Mouse (Mus musculus): ENCODE measurements around the gene Syvn1. TPM values are rescaled to one million over a fixed set of nuclear protein-coding genes. Genes with fewer than 3 reads are reported as not detected.
A peak's percentile ranks its signal among the peaks of the same experiment; 100 is the strongest.

The Syvn1 gene
- 23.8 and 26.0 TPM in 2 replicates for polyA plus RNA-seq (2015; fragmentation: Nextera tagmentation; extraction: Ambion mirVana)

DNA sequence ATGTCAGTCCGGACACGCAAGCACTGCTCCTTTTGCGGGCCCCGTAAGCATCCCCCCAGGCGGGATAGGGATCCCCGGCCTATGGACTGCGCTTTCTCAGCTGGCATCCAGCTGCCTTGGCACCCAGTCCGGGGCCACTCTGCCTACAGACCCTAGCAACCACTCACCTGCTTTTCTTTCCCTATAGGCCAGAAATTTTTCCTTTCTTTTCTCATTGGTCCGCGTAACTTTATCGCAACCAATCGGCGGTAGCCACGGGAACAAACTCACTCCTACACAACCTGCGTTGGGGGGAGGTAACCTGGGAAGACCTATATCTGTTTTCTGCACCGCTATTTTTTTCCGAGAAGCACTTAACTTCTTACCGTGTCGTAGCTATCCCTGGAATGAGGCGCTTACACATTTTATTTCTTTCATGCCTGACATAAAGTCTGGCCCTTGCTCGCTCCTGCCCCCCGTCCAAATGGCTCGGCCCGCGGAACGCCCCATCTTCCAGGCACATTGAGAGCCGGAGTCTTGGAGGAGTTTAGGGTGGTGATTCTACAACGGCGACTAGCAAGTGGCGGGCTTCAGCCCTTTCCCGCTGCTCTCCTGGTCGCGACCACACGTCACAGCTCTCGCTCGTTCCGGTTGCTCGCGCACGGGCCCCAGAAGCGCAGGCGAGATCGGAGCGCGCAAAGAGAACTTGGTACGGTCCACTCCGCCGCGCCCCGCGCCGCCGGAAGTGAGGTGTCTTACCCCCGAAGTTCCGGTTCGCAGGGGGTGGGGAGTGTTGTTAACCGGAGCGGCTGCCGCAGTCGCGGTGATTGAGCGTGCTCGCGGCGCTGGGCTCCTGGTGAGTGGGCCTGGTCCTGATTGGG is at the start of gene Syvn1:
Gene Syvn1 (plus strand): TSS at position 283 of the 860 bp plus-strand sequence.
- H3K4me3 ChIP-seq: peak within 1 kb of the TSS; percentile 95
- peak within 1 kb of the TSS; percentile 98 for H3K27ac ChIP-seq
- no peaks in the 10 kb centered on the region for H3K27me3 ChIP-seq
- peaks cover 35% of the 10 kb centered on the region for H3K36me3 ChIP-seq (ENCODE audit: poor library complexity, severe bottlenecking)
- H3K4me1 ChIP-seq: peaks cover 27% of the 10 kb centered on the region
- H3K4me2 ChIP-seq: peak within 1 kb of the TSS; percentile 99
- H3K9me3 ChIP-seq (replicated peaks): no peaks in the 10 kb centered on the region
- under 1% methylated on average over 65 of the region's 65 CpGs for WGBS
- peak within 1 kb of the TSS; percentile 95 for H3K9ac ChIP-seq
- peak; percentile 93 for ATAC-seq

GRCm38 (mm10) chr19:5998180-5998579 is 48.2 kb upstream of the Syvn1 start:
- Histone ChIP-seq H3K36me3 (ENCODE audit: poor library complexity, severe bottlenecking) (no peaks in the 10 kb centered on the region), H3K9me3 (replicated peaks) (no peaks in the 10 kb centered on the region), H3K4me3 (no peak overlapping the region), H3K9ac (no peak overlapping the region), H3K4me2 (no peak overlapping the region), H3K27me3 (no peaks in the 10 kb centered on the region), H3K27ac (no peak overlapping the region), H3K4me1 (no peaks in the 10 kb centered on the region)
- no peak for ATAC-seq
- WGBS: 85% methylated on average over 3 of the region's 3 CpGs

- H3K4me2 ChIP-seq: no peak overlapping the region
- ATAC-seq: no peak
- H3K27ac ChIP-seq: no peak overlapping the region
- no peaks in the 10 kb centered on the region for H3K9me3 ChIP-seq (replicated peaks)
- no peaks in the 10 kb centered on the region for H3K4me1 ChIP-seq
- no peak overlapping the region for H3K9ac ChIP-seq
- 73% methylated on average over 5 of the region's 5 CpGs for WGBS
- H3K36me3 ChIP-seq (ENCODE audit: poor library complexity, severe bottlenecking): no peaks in the 10 kb centered on the region
- no peak overlapping the region for H3K4me3 ChIP-seq
- no peaks in the 10 kb centered on the region for H3K27me3 ChIP-seq
Observed at GRCm38 (mm10) chr19:5999969-6000368, 46.4 kb upstream of the Syvn1 start.

DNA sequence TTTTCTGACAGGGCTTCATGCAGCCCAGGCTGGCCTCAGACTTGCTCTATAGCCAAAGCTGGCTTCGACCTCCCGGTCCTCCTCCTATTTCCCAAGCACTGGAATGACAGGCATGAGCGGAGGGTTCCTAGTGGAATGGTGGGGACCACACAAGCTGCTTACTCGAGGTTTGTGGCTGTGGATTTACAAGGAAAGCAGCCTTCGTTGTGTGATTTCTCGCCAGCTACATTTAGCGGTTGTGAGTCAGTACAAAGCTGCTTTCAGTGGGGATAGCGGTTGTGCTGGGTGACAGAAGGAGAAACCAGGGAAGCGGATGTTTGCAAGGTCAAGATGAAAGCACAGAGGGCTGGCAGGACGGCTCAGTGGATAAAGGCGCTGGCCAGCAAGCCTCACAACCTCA is 40.8 kb upstream of the Syvn1 start:
- no peak for ATAC-seq

GRCm38 (mm10) chr19:6007013-6007412 is 39.4 kb upstream of the Syvn1 start:
- no peak overlapping the region for H3K4me3 ChIP-seq
- H3K9me3 ChIP-seq (replicated peaks): no peaks in the 10 kb centered on the region
- no peak for ATAC-seq
- no peaks in the 10 kb centered on the region for H3K27me3 ChIP-seq
- no peaks in the 10 kb centered on the region for H3K36me3 ChIP-seq (ENCODE audit: poor library complexity, severe bottlenecking)
- no peak overlapping the region for H3K27ac ChIP-seq
- no peak overlapping the region for H3K9ac ChIP-seq
- no peak overlapping the region for H3K4me2 ChIP-seq
- no peaks in the 10 kb centered on the region for H3K4me1 ChIP-seq
- 93% methylated on average over 13 of the region's 13 CpGs for WGBS

More for the DNA sequence above, 40.8 kb upstream of the Syvn1 start:
- Histone ChIP-seq H3K4me3 (no peak overlapping the region), H3K36me3 (ENCODE audit: poor library complexity, severe bottlenecking) (no peaks in the 10 kb centered on the region), H3K27ac (no peak overlapping the region), H3K9me3 (replicated peaks) (no peaks in the 10 kb centered on the region), H3K4me1 (no peaks in the 10 kb centered on the region), H3K9ac (no peak overlapping the region), H3K27me3 (no peaks in the 10 kb centered on the region), H3K4me2 (no peak overlapping the region)
- WGBS: 64% methylated on average over 11 of the region's 11 CpGs

GRCm38 (mm10) chr19:6009137-6009536 is 37.2 kb upstream of the Syvn1 start:
- H3K36me3 ChIP-seq (ENCODE audit: poor library complexity, severe bottlenecking): no peaks in the 10 kb centered on the region
- no peaks in the 10 kb centered on the region for H3K9me3 ChIP-seq (replicated peaks)
- no peaks in the 10 kb centered on the region for H3K4me1 ChIP-seq
- peaks cover 9% of the 10 kb centered on the region for H3K27me3 ChIP-seq
- no peak overlapping the region for H3K4me3 ChIP-seq
- H3K4me2 ChIP-seq: no peak overlapping the region
- WGBS: 67% methylated on average over 8 of the region's 8 CpGs
- no peak for ATAC-seq
- H3K27ac ChIP-seq: no peak overlapping the region
- no peak overlapping the region for H3K9ac ChIP-seq

- no peaks in the 10 kb centered on the region for H3K9me3 ChIP-seq (replicated peaks)
- WGBS: 88% methylated on average over 10 of the region's 10 CpGs
- peaks cover 47% of the 10 kb centered on the region for H3K27me3 ChIP-seq
Observed at GRCm38 (mm10) chr19:6013691-6014090, 32.7 kb upstream of the Syvn1 start.

DNA sequence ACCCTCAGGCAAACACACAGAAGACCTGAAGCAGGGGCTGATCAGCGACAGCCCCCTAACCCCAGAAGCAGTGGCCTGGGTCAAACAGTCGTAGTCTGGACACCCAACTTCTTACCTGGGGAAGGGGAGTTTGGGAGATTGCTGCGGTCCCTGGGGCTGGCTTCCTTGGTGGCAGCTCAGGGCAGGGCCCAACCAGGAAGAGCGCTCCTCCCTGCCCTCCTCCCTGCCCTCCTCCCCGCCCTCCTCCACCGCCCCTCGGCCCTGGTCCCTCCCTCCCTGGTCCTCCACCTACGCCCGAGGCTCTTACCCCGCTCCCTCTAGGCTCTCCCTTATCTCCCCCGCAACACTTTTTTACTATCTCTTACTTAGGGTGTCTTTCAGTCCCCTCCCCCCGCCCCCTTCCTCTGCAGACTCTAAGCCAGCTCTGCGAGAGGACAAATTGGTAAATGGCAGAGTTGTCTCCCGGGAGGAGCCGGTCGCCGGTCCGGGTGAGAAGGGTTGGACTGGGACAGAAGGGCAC is 31.3 kb upstream of the Syvn1 start:
- peaks cover 47% of the 10 kb centered on the region for H3K27me3 ChIP-seq
- H3K4me1 ChIP-seq: peaks cover 12% of the 10 kb centered on the region
- no peaks in the 10 kb centered on the region for H3K36me3 ChIP-seq (ENCODE audit: poor library complexity, severe bottlenecking)
- H3K9me3 ChIP-seq (replicated peaks): no peaks in the 10 kb centered on the region
- H3K4me2 ChIP-seq: peak overlapping the region; percentile 82
- H3K4me3 ChIP-seq: peak overlapping the region; percentile 45
- H3K9ac ChIP-seq: peak overlapping the region; percentile 73
- no peak; the same call in 1 of the 2 replicates for ATAC-seq
- WGBS: 4% methylated on average over 18 of the region's 18 CpGs
- H3K27ac ChIP-seq: no peak overlapping the region

More at GRCm38 (mm10) chr19:6013691-6014090, 32.7 kb upstream of the Syvn1 start:
- Histone ChIP-seq H3K4me3 (no peak overlapping the region), H3K9ac (no peak overlapping the region), H3K4me2 (no peak overlapping the region), H3K36me3 (ENCODE audit: poor library complexity, severe bottlenecking) (no peaks in the 10 kb centered on the region), H3K27ac (no peak overlapping the region), H3K4me1 (peaks cover 12% of the 10 kb centered on the region)
- ATAC-seq: no peak

GRCm38 (mm10) chr19:6015511-6016315 is 30.7 kb upstream of the Syvn1 start, which contains the start of gene Capn1:
Gene Capn1, minus strand, starts transcription at chr19:6015897.
- Histone ChIP-seq H3K9ac (peak within 1 kb of the TSS; percentile 73), H3K4me3 (peak within 1 kb of the TSS; percentile 45), H3K4me2 (peak within 1 kb of the TSS; percentile 82), H3K36me3 (ENCODE audit: poor library complexity, severe bottlenecking) (no peaks in the 10 kb centered on the region), H3K27ac (no peak within 1 kb of the TSS), H3K4me1 (peaks cover 12% of the 10 kb centered on the region), H3K27me3 (peaks cover 47% of the 10 kb centered on the region), H3K9me3 (replicated peaks) (no peaks in the 10 kb centered on the region)
- WGBS: 2% methylated on average over 40 of the region's 40 CpGs
- peak; percentile 69; the same call in 1 of the 2 replicates for ATAC-seq

GRCm38 (mm10) chr19:6016532-6016931 is 29.8 kb upstream of the Syvn1 start:
- no peaks in the 10 kb centered on the region for H3K36me3 ChIP-seq (ENCODE audit: poor library complexity, severe bottlenecking)
- no peak overlapping the region for H3K4me3 ChIP-seq
- H3K4me2 ChIP-seq: no peak overlapping the region
- no peak overlapping the region for H3K9ac ChIP-seq
- H3K27ac ChIP-seq: no peak overlapping the region
- peaks cover 47% of the 10 kb centered on the region for H3K27me3 ChIP-seq
- H3K9me3 ChIP-seq (replicated peaks): no peaks in the 10 kb centered on the region
- 41% methylated on average over 7 of the region's 7 CpGs for WGBS
- peaks cover 12% of the 10 kb centered on the region for H3K4me1 ChIP-seq
- no peak for ATAC-seq

GRCm38 (mm10) chr19:6018142-6019089 is 28.0 kb upstream of the Syvn1 start:
- 28% methylated on average over 15 of the region's 15 CpGs for WGBS
- Histone ChIP-seq H3K4me3 (no peak overlapping the region), H3K9me3 (replicated peaks) (no peaks in the 10 kb centered on the region), H3K36me3 (ENCODE audit: poor library complexity, severe bottlenecking) (no peaks in the 10 kb centered on the region), H3K27ac (no peak overlapping the region), H3K4me1 (peaks cover 12% of the 10 kb centered on the region), H3K4me2 (no peak overlapping the region), H3K9ac (0 out of 2 replicates have a peak overlapping the region, but pooled peaks have one; percentile 21), H3K27me3 (peaks cover 44% of the 10 kb centered on the region)
- no peak for ATAC-seq

Data from forebrain, embryonic 13.5 days (tissue).